Mouse (Mus musculus): ENCODE data around the gene Ralgps1. TPM values are rescaled to one million over a fixed set of nuclear protein-coding genes. Genes with fewer than 3 reads are reported as not detected.

The Ralgps1 gene
- total RNA-seq, 2 experiments from 2014 or later, result 4.8 to 5.6 TPM

GRCm38 (mm10) chr2:33364656-33365055 lies 6.6 kb downstream of the Ralgps1 start:
- intact Hi-C loops (cut with DNase I), result no loop called here
- DNase-seq, result no peak

GRCm38 (mm10) chr2:33363890-33364289 lies 7.4 kb downstream of the Ralgps1 start:
- intact Hi-C loops (cut with DNase I), result no loop called here

GRCm38 (mm10) chr2:33361139-33361716 lies 10.1 kb downstream of the Ralgps1 start:
- intact Hi-C loops (cut with DNase I), result no loop called here
- no peak for DNase-seq

More at GRCm38 (mm10) chr2:33363890-33364289, 7.4 kb downstream of the Ralgps1 start:
- DNase-seq, result no peak

GRCm38 (mm10) chr2:33360564-33360963 lies 10.7 kb downstream of the Ralgps1 start:
- no peak for DNase-seq
- intact Hi-C loops (cut with DNase I), result no loop called here

- intact Hi-C loops (cut with DNase I), result no loop called here
- no peak for DNase-seq
These were observed 12.1 kb downstream of the Ralgps1 start for GRCm38 (mm10) chr2:33359184-33359583.

GRCm38 (mm10) chr2:33357250-33357838 lies 13.9 kb downstream of the Ralgps1 start:
- intact Hi-C loops (cut with DNase I), result no loop called here
- no peak for DNase-seq

- DNase-seq, result peak in 1 of 2 experiments; percentile 46
- intact Hi-C loops (cut with DNase I), result no loop called here
These were observed 15.7 kb downstream of the Ralgps1 start for GRCm38 (mm10) chr2:33355558-33355957.

GRCm38 (mm10) chr2:33353432-33353831 lies 17.9 kb downstream of the Ralgps1 start:
- intact Hi-C loops (cut with DNase I), result no loop called here
- DNase-seq, result peak in 1 of 2 experiments; percentile 17

- intact Hi-C loops (cut with DNase I), result no loop called here
- DNase-seq, result no peak
These were observed 19.8 kb downstream of the Ralgps1 start for GRCm38 (mm10) chr2:33351449-33351848.

GRCm38 (mm10) chr2:33350921-33351320 lies 20.4 kb downstream of the Ralgps1 start:
- DNase-seq, result peak in 1 of 2 experiments; percentile 18
- intact Hi-C loops (cut with DNase I), result no loop called here

GRCm38 (mm10) chr2:33349581-33349980 lies 21.7 kb downstream of the Ralgps1 start:
- no peak for DNase-seq
- intact Hi-C loops (cut with DNase I), result loop anchor here (1.0 to 10.0 kb wide), 4 partner anchors 33 to 365 kb away; partner anchors contain the start of gene Slc2a8

GRCm38 (mm10) chr2:33349081-33349480 lies 22.2 kb downstream of the Ralgps1 start:
- DNase-seq, result peak; percentile 82 to 84
- intact Hi-C loops (cut with DNase I), result loop anchor here (1.0 to 10.0 kb wide), 4 partner anchors 32 to 364 kb away; partner anchors contain the start of gene Slc2a8

- intact Hi-C loops (cut with DNase I), result loop anchor here (2.0 to 10.0 kb wide), 3 partner anchors 31 to 363 kb away; partner anchors contain the start of gene Slc2a8
- no peak for DNase-seq
These were observed 23.0 kb downstream of the Ralgps1 start for GRCm38 (mm10) chr2:33348260-33348659.

GRCm38 (mm10) chr2:33347607-33348006 lies 23.7 kb downstream of the Ralgps1 start:
- DNase-seq, result peak; percentile 41 to 67
- intact Hi-C loops (cut with DNase I), result loop anchor here (2.0 to 10.0 kb wide), 3 partner anchors 31 to 363 kb away; partner anchors contain the start of gene Slc2a8

GRCm38 (mm10) chr2:33346749-33347148 lies 24.5 kb downstream of the Ralgps1 start:
- DNase-seq, result no peak
- intact Hi-C loops (cut with DNase I), result loop anchor here (10.0 kb wide), 1 partner anchor 362 kb away; the partner anchor contains the start of gene Slc2a8

GRCm38 (mm10) chr2:33345956-33346355 lies 25.3 kb downstream of the Ralgps1 start:
- peak in 1 of 2 experiments; percentile 39 for DNase-seq
- intact Hi-C loops (cut with DNase I), result loop anchor here (10.0 kb wide), 1 partner anchor 361 kb away; the partner anchor contains the start of gene Slc2a8

- intact Hi-C loops (cut with DNase I), result loop anchor here (10.0 kb wide), 1 partner anchor 361 kb away; the partner anchor contains the start of gene Slc2a8
These were observed 25.8 kb downstream of the Ralgps1 start for GRCm38 (mm10) chr2:33345475-33345874.

GRCm38 (mm10) chr2:33343413-33343812 lies 27.9 kb downstream of the Ralgps1 start:
- no peak for DNase-seq
- intact Hi-C loops (cut with DNase I), result loop anchor here (10.0 kb wide), 1 partner anchor 359 kb away; the partner anchor contains the start of gene Slc2a8

More at GRCm38 (mm10) chr2:33345475-33345874, 25.8 kb downstream of the Ralgps1 start:
- DNase-seq, result no peak

GRCm38 (mm10) chr2:33342148-33342547 lies 29.1 kb downstream of the Ralgps1 start:
- intact Hi-C loops (cut with DNase I), result loop anchor here (10.0 kb wide), 1 partner anchor 357 kb away; the partner anchor contains the start of gene Slc2a8
- no peak for DNase-seq

- intact Hi-C loops (cut with DNase I), result no loop called here
- DNase-seq, result no peak
These were observed 35.5 kb downstream of the Ralgps1 start for GRCm38 (mm10) chr2:33335789-33336188.

GRCm38 (mm10) chr2:33329622-33330021 lies 41.7 kb downstream of the Ralgps1 start:
- intact Hi-C loops (cut with DNase I), result no loop called here
- DNase-seq, result no peak
